Mouse (Mus musculus) adrenal gland (tissue): ENCODE measurements around the gene Gas7.

ENCODE experiments used
- intact Hi-C: fragments of 180-260 bp; cut with DNase I; formaldehyde crosslinking; loops from one replicate; pipeline ENCODE4 v1.15.1; 2025
- long read RNA-seq, 2 experiments: library from polyadenylated mRNA; unstranded; transcript quantifications; one replicate each; pipeline ENCODE4 v2.0.0; 2020; ENCODE audit warnings: borderline replicate concordance in 1 of 2; ENCODE audit not compliant: insufficient replicate concordance in 1 of 2

Gene Gas7
- long read RNA-seq, experiment 1, partial matches to known transcripts = 0 of 5 reads
- long read RNA-seq, experiment 1, other reads (novel, unspliced or antisense) = 5 of 5 reads
- long read RNA-seq, experiment 2, partial matches to known transcripts = 6 of 15 reads
- long read RNA-seq, experiment 2, other reads (novel, unspliced or antisense) = 9 of 15 reads

GRCm38 (mm10) chr11:67454874-67455526, at the start of gene Gas7:
Gene Gas7, plus strand, starts transcription at chr11:67455437.
- intact Hi-C loops = loop anchor here (10.0 kb wide), 2 partner anchors 80 to 190 kb away; no protein-coding TSS in a partner anchor

- intact Hi-C loops = no loop called here
These were observed 40.8 kb upstream of the Gas7 start for GRCm38 (mm10) chr11:67414346-67414940.

- intact Hi-C loops = no loop called here
These were observed 31.7 kb upstream of the Gas7 start for GRCm38 (mm10) chr11:67423575-67423974.

DNA sequence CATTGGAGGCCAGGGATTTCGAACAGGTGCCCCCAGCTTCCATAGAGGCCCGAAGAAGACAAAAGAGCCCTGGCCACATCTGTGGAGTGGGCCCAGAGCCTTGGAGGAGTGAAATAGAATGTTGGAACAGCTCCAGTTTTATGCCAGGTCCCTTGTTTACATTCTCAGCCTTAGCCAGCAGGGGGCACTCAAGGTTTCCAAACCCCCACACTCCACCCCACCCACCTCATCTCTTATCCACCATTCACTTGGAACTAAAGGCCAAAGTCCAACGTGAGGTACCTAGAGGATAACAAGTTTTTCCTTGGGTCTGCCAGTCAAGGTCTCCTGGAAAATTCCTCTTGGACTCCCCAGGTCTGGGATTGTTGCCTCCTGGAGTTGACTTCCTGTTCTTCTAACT, 27.0 kb upstream of the Gas7 start:
- intact Hi-C loops = loop anchor here (2.0 kb wide), 1 partner anchor 219 kb away; no protein-coding TSS in a partner anchor

- intact Hi-C loops = loop anchor here (2.0 kb wide), 1 partner anchor 217 kb away; no protein-coding TSS in a partner anchor
These were observed 25.4 kb upstream of the Gas7 start for GRCm38 (mm10) chr11:67429836-67430235.

- intact Hi-C loops = no loop called here
These were observed 24.1 kb upstream of the Gas7 start for GRCm38 (mm10) chr11:67431116-67431645.

- intact Hi-C loops = no loop called here
These were observed 23.4 kb upstream of the Gas7 start for GRCm38 (mm10) chr11:67431864-67432263.

- intact Hi-C loops = no loop called here
These were observed 21.5 kb upstream of the Gas7 start for GRCm38 (mm10) chr11:67433763-67434162.

DNA sequence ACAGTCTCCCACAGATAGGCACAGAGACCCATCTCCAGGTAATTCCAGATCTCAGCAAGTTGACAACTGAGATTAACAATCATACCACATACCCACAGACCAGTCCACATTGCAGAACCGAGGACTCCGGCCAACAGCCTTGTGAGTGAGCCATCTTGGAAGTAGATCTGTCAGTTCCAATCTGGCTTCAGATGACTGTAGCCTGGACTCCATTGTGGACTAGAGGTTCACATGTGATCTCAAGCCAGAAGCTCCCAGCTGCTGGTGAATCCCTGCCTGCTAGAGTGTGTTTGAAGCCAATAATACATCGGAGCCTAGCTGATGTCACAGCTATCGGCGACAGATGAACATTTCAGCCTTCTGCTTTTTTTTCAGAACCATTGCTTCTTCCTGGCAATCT, 16.5 kb upstream of the Gas7 start:
- intact Hi-C loops = no loop called here

GRCm38 (mm10) chr11:67445058-67445825, 10.0 kb upstream of the Gas7 start:
- intact Hi-C loops = no loop called here

- intact Hi-C loops = loop anchor here (10.0 kb wide), 2 partner anchors 77 to 193 kb away; no protein-coding TSS in a partner anchor
These were observed 3.7 kb upstream of the Gas7 start for GRCm38 (mm10) chr11:67451525-67451924.

- intact Hi-C loops = loop anchor here (10.0 kb wide), 2 partner anchors 81 to 189 kb away; no protein-coding TSS in a partner anchor
These were observed 317 bp downstream of the Gas7 start for GRCm38 (mm10) chr11:67455527-67455981.

DNA sequence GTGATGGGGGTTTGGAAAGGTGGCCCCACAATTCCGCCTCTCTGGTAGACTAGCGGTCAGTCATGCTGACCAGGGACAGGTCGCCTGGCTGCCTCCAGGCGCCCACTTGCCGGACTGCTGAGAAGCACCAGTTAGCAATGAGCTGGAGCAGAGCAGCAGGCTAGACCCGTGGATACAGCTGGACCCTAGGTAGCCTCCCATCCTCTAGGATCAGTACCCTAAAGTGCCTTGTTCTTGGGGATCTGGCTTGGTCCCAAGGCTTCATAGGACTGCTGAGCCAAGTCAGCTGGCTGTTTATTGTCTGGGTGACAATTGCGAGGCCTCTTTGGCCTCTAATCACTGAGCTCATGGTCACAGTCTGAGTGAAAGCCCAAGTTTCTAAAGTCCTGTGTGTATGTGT, 792 bp downstream of the Gas7 start:
- intact Hi-C loops = loop anchor here (10.0 kb wide), 2 partner anchors 81 to 189 kb away; no protein-coding TSS in a partner anchor

GRCm38 (mm10) chr11:67458171-67458570, 2.9 kb downstream of the Gas7 start:
- intact Hi-C loops = loop anchor here (10.0 kb wide), 2 partner anchors 83 to 187 kb away; no protein-coding TSS in a partner anchor

DNA sequence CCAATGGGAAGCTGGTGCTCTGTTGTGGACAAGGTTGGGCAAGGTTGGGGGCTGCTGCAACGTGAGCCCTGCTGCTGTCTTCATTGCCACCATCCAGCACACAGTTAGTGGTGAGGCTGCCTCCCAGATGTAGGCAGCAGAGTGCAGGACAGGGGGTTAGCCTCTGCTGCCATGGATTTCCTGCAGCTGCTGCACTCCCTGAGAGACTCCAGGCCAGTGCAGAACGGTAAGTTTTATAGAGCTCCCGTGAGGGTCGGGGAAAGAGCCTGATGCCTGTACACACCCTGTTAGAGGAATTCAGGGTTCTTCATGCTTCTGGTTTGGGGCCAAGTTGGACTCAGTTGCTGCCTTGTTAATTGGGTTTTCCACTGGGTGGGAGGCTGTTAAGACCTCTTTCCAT, 11.9 kb downstream of the Gas7 start:
- intact Hi-C loops = no loop called here

GRCm38 (mm10) chr11:67468846-67469245, 13.6 kb downstream of the Gas7 start:
- intact Hi-C loops = no loop called here

DNA sequence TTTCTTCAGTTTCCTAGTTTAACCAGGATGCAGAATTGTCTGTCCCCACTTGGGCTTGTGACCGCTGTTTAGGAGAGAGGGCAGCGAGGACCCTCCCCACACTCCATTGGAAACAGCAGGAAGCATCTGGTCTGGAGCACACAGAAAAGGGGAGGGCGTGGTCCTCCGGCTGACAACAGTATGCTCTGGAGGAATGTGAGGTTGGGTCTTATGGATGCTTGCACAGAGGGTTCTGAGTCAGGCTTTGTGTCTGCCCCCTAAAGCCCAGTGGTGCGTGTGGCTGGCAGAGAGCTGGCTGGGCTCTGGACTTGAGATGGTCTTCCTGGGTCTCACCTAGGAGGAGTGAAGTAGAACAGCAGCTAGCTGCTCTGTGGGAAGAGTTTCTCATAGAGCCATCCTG, 19.4 kb downstream of the Gas7 start:
- intact Hi-C loops = no loop called here

DNA sequence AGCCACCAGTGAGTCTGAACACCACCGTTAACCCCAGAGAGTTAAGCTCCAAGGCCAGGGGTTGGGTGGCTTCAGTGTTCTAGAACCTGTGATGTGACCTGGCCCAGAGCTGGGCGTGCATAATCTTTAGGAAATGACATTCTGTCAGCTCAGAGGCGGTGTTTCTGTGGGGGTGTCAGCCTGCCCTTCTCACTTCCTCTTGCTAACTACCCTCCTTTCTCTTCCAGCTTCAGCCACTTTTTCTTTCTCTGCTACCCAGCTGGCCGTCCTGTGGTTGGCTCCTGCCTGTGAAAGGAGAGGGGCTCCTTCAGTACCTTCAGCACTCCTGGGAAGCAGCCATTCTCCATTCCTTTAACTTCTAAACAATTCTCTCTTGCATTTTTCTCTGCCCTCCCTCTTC, 24.3 kb downstream of the Gas7 start:
- intact Hi-C loops = no loop called here

DNA sequence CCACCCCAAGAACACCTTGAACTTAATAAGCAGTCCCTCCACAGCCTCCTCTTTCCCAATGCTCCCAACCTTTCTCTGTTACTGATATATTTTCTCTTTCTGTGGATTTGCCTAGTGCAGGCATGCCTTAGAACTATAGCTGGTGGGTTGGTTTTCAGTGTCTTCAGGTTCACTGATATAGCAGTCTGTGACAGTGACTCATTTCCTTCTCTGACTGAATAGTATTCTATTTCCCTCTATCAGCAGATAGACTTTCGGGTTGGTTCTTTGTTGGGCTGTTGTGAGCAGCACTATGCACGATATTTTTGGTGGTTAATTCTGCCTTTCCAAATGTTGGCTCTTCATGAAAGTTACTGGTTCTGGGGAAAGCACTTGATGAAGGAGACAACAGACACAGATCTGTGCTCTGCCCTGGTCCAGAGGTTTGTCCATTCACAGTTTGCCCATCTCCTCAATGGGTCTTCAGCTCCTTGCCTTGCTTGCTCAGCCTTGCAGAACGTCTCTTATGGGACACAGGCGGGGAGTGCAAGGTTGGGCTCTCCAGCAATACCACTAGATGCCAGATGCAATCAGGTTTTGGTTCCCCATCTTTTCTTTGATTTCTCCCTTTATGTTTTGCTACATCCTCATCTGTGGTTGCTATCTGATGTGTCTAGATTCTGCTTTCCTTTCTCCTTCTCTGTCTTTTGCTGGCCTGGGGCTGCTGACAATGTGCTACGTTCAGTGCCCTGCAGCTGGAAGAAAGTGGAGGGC, 25.1 kb downstream of the Gas7 start:
- intact Hi-C loops = no loop called here

DNA sequence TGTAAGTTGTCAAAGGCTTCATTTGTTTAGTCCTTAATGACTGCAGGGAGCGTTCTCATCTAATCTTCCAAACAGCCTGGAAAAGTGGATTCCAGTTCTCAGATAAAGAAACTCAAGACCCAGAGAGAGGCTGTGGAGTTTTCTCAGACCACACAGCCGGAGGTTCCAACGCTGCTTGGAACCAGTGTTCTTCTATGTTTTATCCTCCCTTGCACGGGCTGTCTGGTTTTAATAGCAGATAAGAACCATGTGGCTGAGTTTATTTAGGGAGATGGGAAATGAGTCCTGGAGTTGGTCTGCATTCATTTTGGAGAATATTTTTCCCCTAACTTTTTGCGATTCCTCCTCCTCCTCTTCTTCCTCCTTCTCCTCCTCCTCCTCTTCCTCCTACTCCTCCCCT, 26.5 kb downstream of the Gas7 start:
- intact Hi-C loops = no loop called here
